Comparison of ENCODE assay signal across 7 mouse cellular contexts in genomic region chr14:32994954-32995636, GRCm38 (mm10). TPM values are rescaled to one million over a fixed set of nuclear protein-coding genes. Genes with fewer than 3 reads are reported as not detected.
DNase-seq lines count a peak whose midpoint lies in the region; ATAC-seq and TF ChIP-seq lines count a peak whose summit lies in the region.

No protein-coding gene starts in this region.

- 0 out of 2 replicates have a peak overlapping the region, but pooled peaks have one; percentile 29 for H3K27ac ChIP-seq in heart, embryonic 13.5 days (replicated peaks)
- H3K27ac ChIP-seq in kidney, postnatal 0 days = no peak overlapping the region
- H3K27ac ChIP-seq in midbrain, embryonic 10.5 days (replicated peaks) = peak overlapping the region; percentile 78

- H3K9me3 ChIP-seq in heart, embryonic 13.5 days = no peaks in the 10 kb centered on the region
- H3K9me3 ChIP-seq in kidney, postnatal 0 days (replicated peaks; ENCODE audit: low read length) = no peaks in the 10 kb centered on the region
- no peaks in the 10 kb centered on the region for H3K9me3 ChIP-seq in midbrain, embryonic 10.5 days (replicated peaks)

- peaks cover 23% of the 10 kb centered on the region for H3K4me1 ChIP-seq in heart, embryonic 13.5 days
- H3K4me1 ChIP-seq in kidney, postnatal 0 days (replicated peaks; ENCODE audit: insufficient read depth, low read length) = no peaks in the 10 kb centered on the region
- peaks cover 30% of the 10 kb centered on the region for H3K4me1 ChIP-seq in midbrain, embryonic 10.5 days

- TF ChIP-seq POLR2A in brain, embryonic 14.5 days (IDR thresholded peaks at IDR 0.05; ENCODE audit: borderline replicate concordance, extremely low read depth, insufficient read depth, insufficient read length, poor library complexity, severe bottlenecking) = no peak

- H3K4me2 ChIP-seq in heart, embryonic 13.5 days = peak overlapping the region; percentile 60
- peak overlapping the region; percentile 44 for H3K4me2 ChIP-seq in kidney, postnatal 0 days (ENCODE audit: low read length)

- WGBS in heart, embryonic 13.5 days = 3% methylated on average over 10 of the region's 10 CpGs
- 4% methylated on average over 10 of the region's 10 CpGs for WGBS in kidney, postnatal 0 days
- 4% methylated on average over 10 of the region's 10 CpGs for WGBS in midbrain, embryonic 10.5 days

- no peak for ATAC-seq in heart, embryonic 13.5 days (ENCODE audit: extremely low read depth, insufficient number of reproducible peaks, low FRiP score, low TSS enrichment)
- peak; percentile 71 for ATAC-seq in kidney, postnatal 0 days (replicated peaks; ENCODE audit: low FRiP score, low read depth)
- ATAC-seq in erythroid progenitor cell, adult 5-6 weeks (replicated peaks; ENCODE audit: low FRiP score, poor library complexity, severe bottlenecking) = no peak

- peak; percentile 87 for DNase-seq in R1 (ENCODE audit: low read depth, low spot score)
- peak; percentile 81 for DNase-seq in brain, embryonic 14.5 days (ENCODE audit: low read depth)
- DNase-seq in kidney, postnatal 0 days (ENCODE audit: low spot score) = peak; percentile 85
- peak; percentile 71 for DNase-seq in midbrain, embryonic 10.5 days (ENCODE audit: low spot score)
- DNase-seq in urinary bladder, postnatal 10 days (ENCODE audit: low spot score) = no peak

- H3K36me3 ChIP-seq in heart, embryonic 13.5 days = no peaks in the 10 kb centered on the region
- H3K36me3 ChIP-seq in kidney, postnatal 0 days (ENCODE audit: insufficient read depth, low read length) = no peaks in the 10 kb centered on the region
- H3K36me3 ChIP-seq in midbrain, embryonic 10.5 days = no peaks in the 10 kb centered on the region

- TF ChIP-seq CTCF in brain, embryonic 14.5 days (IDR thresholded peaks at IDR 0.05; ENCODE audit: borderline replicate concordance, extremely low read depth, insufficient read depth, insufficient read length) = 0 out of 2 replicates have a peak, but pooled peaks have one; percentile 12
- no peak for TF ChIP-seq CTCF in kidney, postnatal 0 days (IDR thresholded peaks at IDR 0.05; ENCODE audit: low read depth)

- H3K9ac ChIP-seq in heart, embryonic 13.5 days = peak overlapping the region; percentile 48
- H3K9ac ChIP-seq in kidney, postnatal 0 days (ENCODE audit: low read depth, low read length) = no peak overlapping the region

- H3K27me3 ChIP-seq in heart, embryonic 13.5 days (replicated peaks) = no peaks in the 10 kb centered on the region
- no peaks in the 10 kb centered on the region for H3K27me3 ChIP-seq in kidney, postnatal 0 days (ENCODE audit: insufficient read depth, low read length)
- no peaks in the 10 kb centered on the region for H3K27me3 ChIP-seq in midbrain, embryonic 10.5 days (ENCODE audit: low read depth, poor library complexity, severe bottlenecking)

- peak overlapping the region; percentile 32 for H3K4me3 ChIP-seq in heart, embryonic 13.5 days
- H3K4me3 ChIP-seq in kidney, postnatal 0 days (replicated peaks; ENCODE audit: low read depth, low read length) = 0 out of 2 replicates have a peak overlapping the region, but pooled peaks have one; percentile 6
- peak overlapping the region; percentile 30 for H3K4me3 ChIP-seq in midbrain, embryonic 10.5 days

RNA-seq across cellular contexts. Expression of gene Lrrc18, which starts 3.9 kb away (rescaled TPM):
- polyA plus RNA-seq in brain, embryonic 14.5 days (2012; rRNA removed) = 0.38 TPM in 2 replicates
- polyA plus RNA-seq in heart, embryonic 13.5 days (2015; fragmentation: Nextera tagmentation; extraction: Ambion mirVana) = 0.17 TPM in 2 replicates
- 0.56 and 0.72 TPM in 2 replicates for polyA plus RNA-seq in kidney, postnatal 0 days (2015; fragmentation: Nextera tagmentation; extraction: Ambion mirVana)
- polyA plus RNA-seq in midbrain, embryonic 10.5 days (2016; fragmentation: Nextera tagmentation; extraction: Ambion mirVana) = 0.43 and 0.47 TPM in 2 replicates
- total RNA-seq in erythroid progenitor cell, adult 5-6 weeks (2015; ENCODE audit: low replicate concordance) = not detected in 2 replicates
- total RNA-seq in erythroid progenitor cell, adult 5-6 weeks (2017; ENCODE audit: low replicate concordance) = not detected in 2 replicates
